Mouse (Mus musculus) spleen, postnatal 36 days (tissue): ENCODE measurements around the gene Hist2h4.
"Not testable (repeated sequence)": the region's sequence is repeated elsewhere in the genome, so short reads cannot be mapped to it uniquely, and the experiment has no call there.

ENCODE experiments used
- DNase-seq, 2 experiments: peaks; one replicate each; pipeline ENCODE4 v3.0.0; 2022; ENCODE audit warnings: low spot score in 2 of 2, mixed read lengths in 1 of 2

Gene Hist2h4

DNA sequence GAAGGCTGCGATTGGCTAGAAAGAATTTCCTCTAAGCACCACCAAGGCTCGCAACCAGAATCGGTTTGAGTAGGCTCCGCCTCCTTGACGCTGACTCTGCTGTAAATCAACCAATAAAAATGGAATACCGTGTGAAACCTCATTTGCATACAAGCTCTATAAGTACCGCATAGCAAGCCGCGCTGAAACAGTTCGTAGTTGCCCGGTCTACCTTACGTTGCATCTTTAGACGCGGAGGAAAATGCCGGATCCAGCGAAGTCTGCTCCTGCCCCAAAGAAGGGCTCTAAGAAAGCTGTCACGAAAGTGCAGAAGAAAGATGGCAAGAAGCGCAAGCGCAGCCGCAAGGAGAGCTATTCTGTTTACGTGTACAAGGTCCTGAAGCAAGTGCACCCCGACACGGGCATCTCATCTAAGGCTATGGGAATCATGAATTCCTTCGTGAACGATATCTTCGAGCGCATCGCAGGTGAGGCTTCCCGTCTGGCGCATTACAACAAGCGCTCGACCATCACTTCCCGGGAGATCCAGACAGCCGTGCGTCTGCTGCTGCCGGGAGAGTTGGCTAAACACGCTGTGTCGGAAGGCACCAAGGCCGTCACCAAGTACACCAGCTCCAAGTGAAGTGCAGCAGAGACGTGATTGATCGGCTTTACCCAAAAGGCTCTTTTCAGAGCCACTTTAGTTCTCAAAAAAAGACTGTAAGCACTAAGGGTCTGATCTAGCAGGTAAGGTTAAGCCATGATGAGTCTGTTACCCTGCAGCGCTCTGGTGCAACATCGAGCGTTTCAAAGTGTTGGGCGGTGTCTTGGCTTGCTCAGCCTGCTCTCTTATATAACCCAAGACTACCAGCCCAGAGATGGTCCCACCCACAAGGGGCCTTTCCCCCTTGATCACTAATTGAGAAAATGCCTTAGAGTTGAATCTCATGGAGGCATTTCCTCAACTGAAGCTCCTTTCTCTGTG is 6.7 kb upstream of the Hist2h4 start, which contains the start of gene Hist2h2bb:
TSS of gene Hist2h2bb (plus strand) at position 242 of the 964 bp plus-strand sequence.
- DNase-seq, result peak; percentile 94 to 97

DNA sequence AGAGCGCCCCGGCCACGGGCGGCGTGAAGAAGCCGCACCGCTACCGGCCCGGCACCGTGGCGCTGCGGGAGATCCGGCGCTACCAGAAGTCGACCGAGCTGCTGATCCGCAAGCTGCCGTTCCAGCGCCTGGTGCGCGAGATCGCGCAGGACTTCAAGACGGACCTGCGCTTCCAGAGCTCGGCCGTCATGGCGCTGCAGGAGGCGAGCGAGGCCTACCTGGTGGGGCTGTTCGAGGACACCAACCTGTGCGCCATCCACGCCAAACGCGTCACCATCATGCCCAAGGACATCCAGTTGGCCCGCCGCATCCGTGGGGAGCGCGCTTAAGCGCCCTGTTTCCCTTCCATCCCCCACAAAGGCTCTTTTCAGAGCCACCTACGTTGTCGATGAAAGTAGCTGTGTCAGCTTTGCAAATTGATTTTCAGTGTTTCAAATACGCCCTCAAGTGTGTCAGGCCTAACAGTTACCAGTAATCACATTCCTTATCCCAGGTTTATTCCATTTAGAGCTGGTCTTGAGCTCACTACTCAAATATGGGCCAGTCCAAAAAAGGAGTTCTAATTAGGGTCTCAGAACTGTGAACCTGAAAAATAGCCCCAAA is 5.8 kb upstream of the Hist2h4 start:
- not testable (repeated sequence) for DNase-seq

DNA sequence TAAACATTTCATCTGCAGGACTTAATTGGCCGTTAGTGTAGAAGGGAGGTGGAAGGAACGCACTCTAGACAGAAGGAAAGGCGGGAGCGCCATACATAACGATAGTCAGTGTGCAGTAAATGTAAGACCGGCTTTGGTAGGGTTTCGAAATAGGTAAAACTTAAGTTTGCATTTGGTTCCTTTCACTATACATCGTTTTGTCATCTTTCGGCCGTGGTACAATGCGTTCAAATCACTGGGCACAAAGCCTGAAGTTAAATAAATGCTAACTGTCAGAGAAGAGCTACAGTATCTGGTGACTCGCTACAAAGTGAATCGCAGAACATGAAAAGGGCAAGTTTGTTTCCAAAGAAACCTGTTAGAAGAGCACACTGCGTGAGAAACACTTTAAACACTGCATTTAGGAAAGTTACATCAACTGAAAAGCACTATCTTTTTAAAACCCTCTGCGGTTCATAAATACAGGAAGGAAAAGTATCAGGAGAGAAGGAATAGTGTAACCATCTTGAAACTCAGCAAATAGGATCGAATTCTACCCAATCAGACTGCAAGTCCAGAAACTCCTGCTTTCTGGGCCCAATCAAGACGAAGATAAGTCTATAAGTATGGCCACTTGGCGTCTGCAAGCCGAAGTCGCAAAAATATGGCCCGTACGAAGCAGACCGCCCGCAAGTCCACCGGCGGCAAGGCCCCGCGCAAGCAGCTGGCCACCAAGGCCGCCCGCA is 5.1 kb upstream of the Hist2h4 start, which contains the start of gene Hist2h3b:
TSS of gene Hist2h3b (plus strand) at position 604 of the 725 bp plus-strand sequence.
- peak; percentile 84 to 86 for DNase-seq

DNA sequence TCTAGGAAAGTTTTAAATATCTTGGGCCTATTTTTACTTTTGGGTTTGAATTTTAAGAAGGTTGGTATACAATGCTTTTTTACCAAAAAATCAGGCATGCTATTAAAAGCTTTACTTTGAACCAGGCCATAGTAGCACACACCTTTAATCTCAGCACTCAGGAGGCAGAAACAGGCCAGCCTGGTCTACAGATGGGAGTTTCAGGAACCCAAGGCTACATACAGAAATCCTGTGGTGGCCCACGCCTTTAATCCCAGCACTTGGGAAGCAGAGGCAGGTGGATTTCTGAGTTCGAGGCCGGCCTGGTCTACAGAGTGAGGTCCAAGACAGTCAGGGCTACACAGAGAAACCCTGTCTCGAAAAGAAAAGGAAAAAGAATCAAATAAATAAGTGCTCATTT is 4.4 kb upstream of the Hist2h4 start:
- no peak for DNase-seq

DNA sequence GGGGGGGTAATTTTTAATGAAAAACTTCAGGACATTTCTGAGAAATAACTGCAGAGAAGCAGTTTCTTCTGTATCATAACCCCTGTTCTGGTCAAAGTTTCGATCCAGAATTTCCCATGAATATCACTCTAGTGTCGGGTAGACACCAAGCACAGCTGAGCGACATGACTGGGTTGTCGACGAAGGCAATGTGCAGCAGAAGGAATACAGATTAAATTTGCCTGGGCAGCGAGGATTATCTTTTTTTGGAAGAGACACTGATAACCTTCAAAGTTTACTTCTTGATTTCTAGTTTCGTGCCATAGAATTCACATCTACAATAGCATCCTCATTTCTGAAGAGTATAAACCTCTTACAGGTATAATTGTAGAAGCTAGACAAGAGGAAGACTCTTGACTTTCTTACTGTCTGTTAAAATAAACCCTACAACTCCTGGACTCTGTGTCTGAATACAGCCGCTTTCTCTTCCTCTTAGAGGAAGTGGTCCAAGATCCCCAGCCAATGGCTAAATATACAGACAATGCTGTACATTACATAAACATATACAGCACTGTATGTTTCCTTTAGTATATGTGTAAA is 3.1 kb upstream of the Hist2h4 start:
- DNase-seq, result no peak

DNA sequence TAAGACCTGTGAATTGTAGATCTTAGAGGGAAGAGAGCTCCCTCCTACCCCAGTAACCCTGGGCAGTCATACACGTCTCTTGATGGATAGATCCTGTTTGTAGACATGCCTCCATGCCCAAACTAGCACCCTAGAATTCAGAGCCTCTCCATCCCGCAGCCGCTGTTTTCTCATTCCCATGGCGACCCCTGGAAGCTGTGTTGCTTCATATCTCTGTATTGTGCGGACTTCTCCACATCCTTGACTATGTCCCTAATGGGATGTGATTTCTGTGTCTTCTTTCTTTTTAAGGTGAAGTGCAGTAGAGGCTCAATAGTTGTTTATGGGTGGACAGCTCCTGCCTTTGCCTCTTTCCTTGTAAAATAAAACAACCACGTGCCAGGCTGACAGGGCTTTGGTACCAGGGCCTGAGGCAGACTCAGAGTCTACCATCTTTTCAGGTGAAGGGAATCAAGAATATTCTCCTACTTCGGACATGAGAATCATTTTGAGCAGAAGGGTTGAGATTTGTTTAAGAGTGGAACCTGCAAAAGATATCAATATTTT is 1.4 kb upstream of the Hist2h4 start:
- no peak for DNase-seq

DNA sequence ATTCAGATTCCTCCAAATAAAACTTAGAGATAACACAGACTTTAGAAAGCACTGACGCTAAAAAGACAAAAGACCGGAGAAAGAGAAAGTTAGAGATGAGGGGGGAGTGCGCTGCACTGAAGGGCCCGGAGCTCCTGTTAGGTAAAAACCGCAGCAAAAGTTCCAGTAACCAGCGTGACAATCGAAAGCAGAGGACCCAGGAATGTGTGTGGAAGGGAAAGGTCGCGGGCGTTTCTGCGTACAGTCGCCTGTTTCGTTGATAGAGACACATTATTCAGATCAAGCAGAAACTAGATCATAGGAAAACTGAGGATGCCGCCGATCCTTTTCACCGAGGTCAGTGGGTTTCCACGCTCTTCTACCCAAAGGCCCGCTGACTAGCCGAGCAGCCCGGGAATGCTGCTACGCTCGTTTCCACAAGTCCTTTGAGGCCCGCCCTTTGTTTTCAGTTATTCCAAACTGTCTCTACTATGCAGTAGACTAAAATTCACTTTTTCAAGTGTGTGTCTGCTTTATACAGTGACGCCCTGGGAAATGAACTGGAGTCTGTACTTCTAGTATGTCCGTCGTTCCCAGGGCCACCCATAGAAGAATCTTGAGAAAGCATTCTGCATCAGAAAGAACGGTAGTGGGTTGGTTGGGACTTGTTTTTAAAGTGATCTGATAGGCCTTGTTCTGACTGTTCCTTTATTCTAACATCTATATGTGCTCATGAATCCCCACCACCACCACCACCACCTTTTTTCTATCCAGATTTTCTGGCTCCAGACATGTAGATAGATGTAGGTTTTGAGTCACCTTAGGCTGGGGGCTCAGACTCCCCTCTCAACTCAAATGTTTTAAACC is 670 bp upstream of the Hist2h4 start:
- DNase-seq, result peak in 1 of 2 experiments; percentile 36

DNA sequence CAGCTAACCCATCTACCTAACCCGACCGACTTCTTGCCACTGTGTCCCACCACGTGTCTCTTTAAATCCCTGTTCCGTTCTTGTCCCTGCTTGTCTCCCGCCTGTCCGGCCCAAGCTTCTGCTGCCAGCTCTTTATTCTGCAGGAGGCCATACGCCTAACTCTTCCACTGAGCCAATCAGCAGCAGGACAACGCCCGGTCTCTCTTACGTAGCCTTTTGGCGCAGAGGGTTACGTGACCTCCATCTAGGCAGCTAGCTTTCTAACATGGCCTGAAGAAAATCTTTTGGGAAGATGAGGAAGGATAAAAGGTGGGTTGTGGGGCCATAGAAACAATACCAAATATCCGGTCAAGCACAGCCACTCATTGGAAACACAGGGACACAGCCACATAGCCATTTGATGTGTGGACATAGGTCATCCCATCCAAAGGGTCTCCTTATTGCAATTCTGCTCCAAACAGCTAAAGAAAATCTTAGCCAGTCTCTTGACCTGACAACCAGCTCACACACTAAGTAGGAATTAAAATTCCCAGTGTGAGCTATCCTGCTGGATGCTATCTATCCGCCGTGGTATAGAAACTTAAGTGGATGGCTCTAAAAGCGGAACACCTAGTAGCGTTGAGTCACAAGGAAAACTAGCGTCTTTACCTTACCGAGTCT is 765 bp downstream of the Hist2h4 start:
- DNase-seq, result peak; percentile 81 to 86

DNA sequence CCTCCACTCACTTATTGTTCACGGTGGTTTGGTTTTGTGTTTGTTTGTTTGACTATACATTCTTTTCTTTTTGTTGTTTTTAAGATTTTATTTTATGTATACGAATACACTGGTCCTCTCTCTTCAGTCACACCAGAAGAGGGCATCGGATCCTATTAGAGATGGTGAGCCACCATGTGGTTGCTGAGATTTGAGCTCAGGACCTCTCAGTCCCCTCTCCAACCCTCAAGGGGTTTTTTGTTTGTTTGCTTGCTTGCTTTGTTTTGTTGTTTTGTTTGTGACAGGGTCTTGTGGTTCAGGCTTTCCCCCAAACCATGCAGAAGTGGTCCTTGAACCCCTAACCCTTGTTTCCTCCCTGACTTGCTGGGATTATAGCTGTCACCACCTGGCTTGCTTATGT is 1.5 kb downstream of the Hist2h4 start:
- DNase-seq, result no peak

DNA sequence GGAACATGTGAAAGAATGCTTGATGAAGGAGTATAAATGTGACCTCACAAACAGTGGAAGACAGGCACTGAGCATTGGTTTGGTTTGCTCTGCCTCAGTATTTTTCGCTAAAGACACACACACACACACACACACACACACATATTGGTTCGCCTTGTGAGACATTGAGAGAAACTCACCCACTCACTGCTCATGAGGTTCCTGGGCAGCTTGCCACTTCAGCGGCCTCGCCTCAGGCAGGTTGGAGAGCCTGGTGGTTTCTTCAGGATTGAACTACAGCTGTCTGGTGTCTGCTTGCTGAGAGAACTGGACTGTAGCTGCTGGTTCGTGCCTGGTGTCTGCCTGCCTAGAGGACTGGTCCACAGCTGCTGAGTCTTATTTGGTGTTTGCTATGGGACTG is 2.9 kb downstream of the Hist2h4 start:
- no peak for DNase-seq

DNA sequence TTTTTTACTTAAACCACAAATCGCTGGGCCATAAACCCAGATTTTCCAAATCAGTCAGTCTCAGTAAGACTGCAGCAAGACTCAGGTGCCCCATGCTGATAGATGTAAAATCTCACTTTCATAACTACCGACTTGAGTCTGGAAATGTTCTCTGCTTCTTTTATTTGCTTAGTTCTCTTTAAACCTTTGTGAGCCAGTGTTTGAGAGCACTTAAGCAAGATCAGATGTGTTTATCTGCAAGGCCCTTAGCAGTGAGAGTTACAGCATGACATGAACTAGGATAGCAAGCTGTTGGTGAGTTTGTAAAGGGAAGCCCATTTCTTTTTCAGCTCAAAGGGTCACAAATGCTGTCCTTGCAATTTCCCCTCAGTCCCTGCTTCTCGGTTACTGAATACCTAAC is 5.9 kb downstream of the Hist2h4 start:
- no peak for DNase-seq

DNA sequence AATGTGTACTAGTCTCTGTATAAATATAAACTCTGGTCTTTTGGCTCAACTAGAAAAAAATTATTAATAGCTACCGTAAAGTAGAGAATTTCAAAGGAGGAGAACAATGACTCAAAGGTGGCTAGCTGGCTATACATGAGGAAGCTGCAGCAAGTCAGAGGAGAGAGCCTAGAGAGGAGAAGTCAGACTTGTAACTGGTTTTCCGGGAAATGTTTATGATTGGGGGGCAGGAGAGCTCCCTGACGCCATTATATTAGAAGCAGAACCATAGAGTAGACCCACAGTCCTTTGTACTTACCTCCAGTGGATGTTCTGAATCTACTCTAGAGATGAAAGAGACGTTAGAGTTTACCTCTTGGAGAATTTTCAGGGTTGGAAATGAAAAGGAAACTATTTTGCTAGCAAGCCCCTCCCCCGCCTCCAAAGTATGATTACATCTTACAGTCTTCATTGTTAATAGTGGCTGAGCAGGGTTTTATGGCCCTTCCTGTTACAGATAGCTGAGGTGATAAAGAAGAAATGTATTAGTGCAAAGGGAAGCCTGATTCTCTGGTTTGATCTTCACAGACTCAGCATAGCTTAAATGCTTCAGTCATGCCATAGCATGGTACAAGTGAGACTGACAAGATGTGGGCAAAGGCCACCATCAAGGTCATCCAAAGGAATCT is 7.1 kb downstream of the Hist2h4 start:
- no peak for DNase-seq

DNA sequence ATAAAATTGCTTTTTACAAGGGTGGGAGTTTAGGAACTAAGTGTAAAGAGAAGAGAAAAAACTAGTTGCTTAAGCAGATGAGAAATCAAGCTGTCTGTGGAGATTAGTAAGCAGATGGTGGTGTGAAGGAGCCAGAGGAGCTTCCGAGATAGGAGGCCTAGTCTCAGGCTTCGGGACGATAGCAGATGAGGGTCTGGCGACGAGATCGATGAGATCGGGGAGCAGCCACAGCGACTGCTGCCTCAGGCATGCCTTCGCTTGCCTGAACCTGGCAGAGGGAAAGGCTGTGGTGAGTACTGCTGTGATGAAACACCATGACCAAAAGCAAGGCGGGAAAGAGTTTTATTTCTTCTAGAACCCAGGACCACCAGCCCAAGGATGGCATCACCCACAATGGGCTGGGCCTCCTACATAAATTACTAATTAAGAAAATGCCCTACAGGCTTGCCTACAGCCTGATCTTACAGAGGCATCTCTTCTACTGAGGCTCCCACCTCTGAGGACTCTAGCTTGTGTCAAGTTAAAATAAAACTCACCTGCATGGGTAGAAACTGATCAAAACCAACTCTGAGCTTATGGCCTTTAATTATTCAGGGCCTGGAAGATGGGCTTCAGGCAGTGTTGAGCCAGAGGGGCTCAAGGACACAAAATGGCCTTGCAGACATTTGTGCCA is 8.3 kb downstream of the Hist2h4 start:
- no peak for DNase-seq

DNA sequence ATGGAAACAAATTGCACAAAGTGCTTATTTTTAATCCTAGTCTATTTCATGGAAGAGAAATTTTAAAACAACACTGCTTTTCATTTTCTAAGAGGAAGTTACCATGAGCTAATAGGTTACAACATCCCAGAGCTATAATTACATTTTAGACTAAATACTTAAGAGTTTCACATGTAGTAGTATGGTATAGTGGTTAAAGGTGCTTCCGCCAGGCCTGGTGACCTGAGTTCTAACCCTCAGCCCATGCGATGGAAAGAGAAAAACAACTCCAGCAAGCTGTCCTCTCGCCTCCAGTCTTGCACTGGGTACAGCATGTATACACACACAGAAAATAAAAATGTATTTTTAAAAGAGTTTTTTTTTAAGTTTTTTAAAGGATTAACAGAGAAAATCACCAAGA is 11.3 kb downstream of the Hist2h4 start:
- no peak for DNase-seq

DNA sequence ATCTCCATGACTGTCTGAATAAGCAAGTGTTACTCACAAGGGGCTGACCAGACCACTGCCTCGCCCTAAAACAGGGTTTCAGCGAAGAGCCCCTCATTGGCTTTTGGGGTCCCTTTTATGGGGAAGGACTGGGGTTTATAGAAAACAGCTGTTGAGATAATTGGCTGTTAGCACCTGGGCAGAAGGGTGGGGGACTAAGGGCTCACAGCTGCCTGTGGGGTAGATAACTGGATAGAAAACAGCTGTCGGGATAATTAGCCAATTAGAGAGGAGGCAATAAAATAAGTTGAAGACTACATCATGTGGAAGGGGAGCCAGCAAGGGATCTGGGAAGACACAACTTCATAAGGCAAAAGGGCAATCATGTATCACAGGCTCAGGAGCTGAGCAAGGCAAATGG is 12.2 kb downstream of the Hist2h4 start:
- no peak for DNase-seq

DNA sequence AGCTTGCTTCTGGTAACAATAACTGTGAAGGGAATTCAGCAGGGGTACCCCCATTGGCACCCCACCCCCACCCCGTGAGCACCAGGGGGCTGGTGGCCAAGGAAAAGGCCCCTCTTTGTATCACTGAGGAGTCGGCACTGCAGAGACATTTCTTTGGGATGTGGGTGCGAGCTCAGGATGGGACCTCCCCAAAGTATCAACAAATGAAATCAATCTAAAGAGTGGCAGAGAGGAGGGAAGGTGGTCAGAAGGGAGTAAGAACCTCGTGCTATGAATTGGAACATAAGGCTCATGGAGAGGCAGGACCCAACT is 14.1 kb downstream of the Hist2h4 start:
- no peak for DNase-seq

DNA sequence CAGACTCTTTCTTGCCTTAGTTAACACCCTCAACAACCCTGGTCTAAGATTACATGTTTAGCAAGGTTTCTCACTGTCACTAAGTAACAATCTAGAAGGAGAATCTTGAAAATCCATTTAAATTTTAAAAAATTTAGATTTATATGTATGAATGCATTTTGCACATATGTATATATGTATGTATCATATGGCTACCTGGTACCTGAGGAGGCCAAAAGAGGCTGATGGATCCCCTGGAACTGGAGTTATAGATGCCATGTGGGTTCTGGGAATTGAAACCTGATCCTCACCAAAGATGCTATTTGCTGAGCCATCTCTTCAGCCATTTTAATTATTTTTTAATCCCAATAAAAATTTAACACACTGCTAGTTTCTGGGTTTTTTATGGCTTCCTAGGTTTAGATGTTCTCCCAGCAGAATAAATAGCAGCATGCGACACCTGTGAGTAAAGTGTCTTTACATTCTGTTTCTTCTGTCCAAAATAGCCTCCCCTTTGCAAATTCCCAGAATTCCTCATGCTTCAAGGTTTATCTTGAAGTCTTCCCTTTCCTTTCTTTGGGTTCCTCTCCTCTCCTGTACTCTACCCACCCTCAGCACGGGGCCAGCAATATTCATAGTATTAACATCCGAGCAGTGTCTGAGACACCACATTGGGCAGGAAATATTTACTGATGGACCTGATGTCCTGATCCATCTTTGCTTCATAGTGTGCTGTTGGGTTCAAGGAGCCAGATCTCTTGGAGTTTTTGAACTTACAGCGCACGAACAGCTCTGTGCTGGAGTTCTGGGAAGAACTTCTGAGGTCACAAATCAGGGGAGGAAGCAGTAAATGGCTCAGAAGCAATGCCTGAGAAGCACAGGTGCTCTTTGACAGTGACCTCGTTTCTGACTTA is 14.7 kb downstream of the Hist2h4 start:
- DNase-seq, result no peak
